Mouse (Mus musculus) limb, embryonic 15.5 days (tissue): Measurements from ENCODE around the gene Krtap5-1. TPM values are rescaled to one million over a fixed set of nuclear protein-coding genes. Genes with fewer than 3 reads are reported as not detected.
A peak's percentile ranks its signal among the peaks of the same experiment; 100 is the strongest.
"Not testable (repeated sequence)": the region's sequence is repeated elsewhere in the genome, so short reads cannot be mapped to it uniquely, and the experiment has no call there.

ENCODE experiments used
- ATAC-seq: fragments of 200-750 bp; cut with Nextera tagmentation; 2 replicates; pipeline ENCODE4 v1.8.0; 2017; ENCODE audit warnings: low read depth, moderate TSS enrichment; ENCODE audit not compliant: insufficient number of reproducible peaks, low FRiP score, low TSS enrichment
- H3K27ac ChIP-seq: fragments of 300-500 bp; sonication (generic); 2 replicates; pipeline ENCODE4 v1.5.1; 2015; ENCODE audit warnings: moderate library complexity, mild to moderate bottlenecking, inconsistent platforms
- H3K27me3 ChIP-seq: fragments of 300-500 bp; sonication (generic); 2 replicates; pipeline ENCODE4 v1.6.1; 2015; ENCODE audit warnings: inconsistent platforms
- H3K36me3 ChIP-seq: fragments of 300-500 bp; sonication (generic); 2 replicates; pipeline ENCODE4 v1.6.1; 2015; ENCODE audit warnings: inconsistent platforms
- H3K4me1 ChIP-seq: fragments of 300-500 bp; sonication (generic); 2 replicates; pipeline ENCODE4 v1.6.1; 2015; ENCODE audit warnings: inconsistent platforms
- H3K4me2 ChIP-seq: fragments of 300-500 bp; sonication (generic); 2 replicates; pipeline ENCODE4 v1.6.1; 2015; ENCODE audit warnings: mild to moderate bottlenecking, inconsistent platforms
- H3K4me3 ChIP-seq: fragments of 300-500 bp; sonication (generic); 2 replicates; pipeline ENCODE4 v1.5.1; 2015; ENCODE audit warnings: mild to moderate bottlenecking, inconsistent platforms
- H3K9ac ChIP-seq: fragments of 300-500 bp; sonication (generic); 2 replicates; pipeline ENCODE4 v1.6.1; 2015; ENCODE audit warnings: inconsistent platforms
- H3K9me3 ChIP-seq: fragments of 300-500 bp; sonication (generic); 2 replicates; pipeline ENCODE4 v1.6.1; 2016; ENCODE audit warnings: inconsistent platforms
- WGBS: fragments of 180-500 bp; shearing (Covaris S2); methylation state at CpG from one replicate; pipeline ENCODE4 v1.1.7; 2015; 5-methylcytosine and 5-hydroxymethylcytosine counted together
- polyA plus RNA-seq: library from polyadenylated mRNA; unstranded; fragments of >200 nt; fragmentation: Nextera tagmentation; extraction: Ambion mirVana; gene quantifications from 2 replicates; pipeline ENCODE4 v1.2.1, GENCODE M21; 2015

Gene Krtap5-1
- polyA plus RNA-seq, 1 experiment from 2014 or later = not detected

- Histone ChIP-seq H3K4me2 (no peak overlapping the region), H3K4me1 (no peaks in the 10 kb centered on the region; the same call in 1 of the 2 replicates), H3K9ac (no peak overlapping the region), H3K27ac (0 out of 2 replicates have a peak overlapping the region, but pooled peaks have one; percentile 47), H3K27me3 (no peaks in the 10 kb centered on the region; the same call in 1 of the 2 replicates), H3K9me3 (no peaks in the 10 kb centered on the region), H3K4me3 (no peak overlapping the region), H3K36me3 (no peaks in the 10 kb centered on the region)
- 66% methylated on average over 12 of the region's 12 CpGs for WGBS
- ATAC-seq = peak; percentile 52; the same call in 1 of the 2 replicates
Measured at GRCm38 (mm10) chr7:142323396-142324117, 26.6 kb upstream of the Krtap5-1 start.

DNA sequence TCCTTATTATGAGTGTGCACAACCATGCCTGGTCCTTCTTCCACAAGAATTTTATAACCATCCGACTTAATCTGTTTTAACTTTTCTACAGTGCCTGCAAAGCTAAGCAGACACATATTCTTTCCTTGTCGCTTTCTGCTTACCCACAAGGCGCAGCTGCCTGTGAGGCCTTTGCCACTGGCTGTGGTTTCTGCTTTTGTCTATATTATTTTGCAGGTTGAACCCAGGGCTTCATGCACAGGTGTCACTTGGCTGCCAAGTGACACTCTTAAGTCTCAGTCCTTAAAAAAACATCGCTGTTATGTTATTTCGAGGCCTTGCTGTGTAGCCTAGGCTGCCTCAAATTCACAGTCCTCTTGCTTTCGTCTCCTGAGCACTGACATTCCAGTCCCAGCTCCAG, 25.7 kb upstream of the Krtap5-1 start:
- Histone ChIP-seq H3K27ac (no peak overlapping the region), H3K4me3 (no peak overlapping the region), H3K36me3 (no peaks in the 10 kb centered on the region), H3K9ac (no peak overlapping the region), H3K9me3 (no peaks in the 10 kb centered on the region), H3K4me2 (no peak overlapping the region), H3K27me3 (no peaks in the 10 kb centered on the region; the same call in 1 of the 2 replicates), H3K4me1 (no peaks in the 10 kb centered on the region; the same call in 1 of the 2 replicates)
- no peak for ATAC-seq
- 81% methylated on average over 6 of the region's 6 CpGs for WGBS

DNA sequence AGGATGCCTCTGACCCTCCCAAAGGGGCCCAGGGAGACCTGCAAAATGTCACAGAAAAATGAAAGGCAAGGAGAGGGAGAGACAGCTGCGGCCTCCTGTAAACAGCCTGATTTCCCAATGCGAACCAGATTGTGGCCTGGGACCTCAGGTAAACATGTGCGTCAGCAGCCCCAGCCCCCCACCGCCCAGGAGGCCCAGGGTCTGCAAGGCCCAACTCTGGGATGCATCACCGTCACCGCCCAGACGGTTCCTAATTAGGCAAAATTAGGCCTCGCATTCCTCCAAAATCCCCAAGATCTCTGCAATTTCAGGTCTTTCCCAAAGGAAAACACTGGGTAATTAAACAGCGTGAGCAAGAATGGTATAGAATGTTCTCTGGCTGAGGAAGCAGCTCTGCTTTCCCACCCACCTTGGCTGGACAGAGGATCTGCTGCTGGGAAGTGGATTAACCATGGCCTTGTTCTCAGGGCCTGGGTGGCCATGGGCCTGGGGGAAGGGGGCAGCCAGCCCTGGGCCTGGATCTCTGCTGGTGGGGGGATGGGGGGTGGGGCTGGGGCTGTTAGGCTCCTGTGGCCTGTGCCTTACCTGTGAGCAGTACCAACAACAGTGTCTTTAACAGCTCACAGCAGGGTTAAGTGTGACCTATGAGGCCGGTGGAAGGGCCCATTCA, 24.9 kb upstream of the Krtap5-1 start:
- not testable (repeated sequence) for H3K36me3 ChIP-seq, H3K9me3 ChIP-seq, H3K9ac ChIP-seq, H3K27ac ChIP-seq, H3K4me1 ChIP-seq, H3K27me3 ChIP-seq, H3K4me3 ChIP-seq, ATAC-seq, H3K4me2 ChIP-seq
- 41% methylated on average over 6 of the region's 10 CpGs for WGBS

DNA sequence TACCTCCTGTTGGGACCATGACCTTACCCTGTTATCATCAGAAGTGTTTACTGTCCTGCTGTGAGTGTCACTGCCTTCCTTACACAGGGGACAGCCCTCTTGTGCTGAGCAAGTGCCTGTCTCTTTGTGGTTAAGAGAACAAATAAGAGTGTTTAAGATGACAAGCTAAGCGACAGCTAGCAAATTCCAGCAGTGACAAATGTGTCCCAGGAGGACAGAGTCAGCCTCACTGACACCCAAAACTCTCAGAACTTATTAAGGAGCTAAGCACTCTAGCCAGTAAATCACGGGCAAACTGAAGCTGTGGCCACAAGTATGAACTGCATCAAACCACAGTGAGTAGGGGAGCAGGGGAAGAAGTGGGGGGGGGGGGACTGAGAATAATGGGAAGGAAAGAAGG, 24.0 kb upstream of the Krtap5-1 start:
- H3K4me2 ChIP-seq = no peak overlapping the region
- no peak overlapping the region for H3K9ac ChIP-seq
- H3K27me3 ChIP-seq = no peaks in the 10 kb centered on the region; the same call in 1 of the 2 replicates
- H3K36me3 ChIP-seq = no peaks in the 10 kb centered on the region
- H3K4me3 ChIP-seq = no peak overlapping the region
- peaks cover 10% of the 10 kb centered on the region; the same call in 1 of the 2 replicates for H3K4me1 ChIP-seq
- no peak overlapping the region; the same call in 1 of the 2 replicates for H3K27ac ChIP-seq
- H3K9me3 ChIP-seq = no peaks in the 10 kb centered on the region
- no peak for ATAC-seq
- 15% methylated on average over 2 of the region's 2 CpGs for WGBS

DNA sequence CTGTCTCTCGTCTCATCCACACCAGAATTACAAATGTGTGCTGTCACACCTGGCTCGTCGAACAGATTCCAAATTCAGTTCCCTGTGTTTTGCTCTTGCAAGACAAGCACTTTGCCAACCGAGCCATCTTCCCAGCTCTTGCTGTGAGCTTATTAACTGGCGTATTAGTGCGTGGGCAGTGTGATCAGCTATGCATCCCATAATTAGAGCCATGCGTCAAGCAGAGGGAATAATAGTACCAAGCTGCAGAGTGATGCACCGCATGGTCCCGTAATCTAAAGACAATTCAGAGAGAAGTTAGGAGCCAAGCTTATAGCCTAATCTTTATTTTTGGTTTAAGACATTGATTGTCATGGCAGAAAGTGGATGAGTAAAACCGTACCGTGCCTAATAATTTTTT, 22.2 kb upstream of the Krtap5-1 start:
- 71% methylated on average over 11 of the region's 11 CpGs for WGBS
- Histone ChIP-seq H3K4me2 (no peak overlapping the region), H3K4me3 (no peak overlapping the region), H3K27me3 (no peaks in the 10 kb centered on the region; the same call in 1 of the 2 replicates), H3K9ac (no peak overlapping the region), H3K36me3 (no peaks in the 10 kb centered on the region), H3K27ac (no peak overlapping the region), H3K4me1 (peaks cover 10% of the 10 kb centered on the region; the same call in 1 of the 2 replicates), H3K9me3 (no peaks in the 10 kb centered on the region)
- no peak for ATAC-seq

- no peaks in the 10 kb centered on the region for H3K9me3 ChIP-seq
- H3K27ac ChIP-seq = no peak overlapping the region
- peaks cover 10% of the 10 kb centered on the region; the same call in 1 of the 2 replicates for H3K4me1 ChIP-seq
- H3K9ac ChIP-seq = no peak overlapping the region
- H3K4me3 ChIP-seq = no peak overlapping the region
- H3K36me3 ChIP-seq = no peaks in the 10 kb centered on the region
- no peak overlapping the region for H3K4me2 ChIP-seq
- no peaks in the 10 kb centered on the region; the same call in 1 of the 2 replicates for H3K27me3 ChIP-seq
- ATAC-seq = no peak
- WGBS = 64% methylated on average over 5 of the region's 5 CpGs
Measured at GRCm38 (mm10) chr7:142317216-142317615, 20.3 kb upstream of the Krtap5-1 start.

DNA sequence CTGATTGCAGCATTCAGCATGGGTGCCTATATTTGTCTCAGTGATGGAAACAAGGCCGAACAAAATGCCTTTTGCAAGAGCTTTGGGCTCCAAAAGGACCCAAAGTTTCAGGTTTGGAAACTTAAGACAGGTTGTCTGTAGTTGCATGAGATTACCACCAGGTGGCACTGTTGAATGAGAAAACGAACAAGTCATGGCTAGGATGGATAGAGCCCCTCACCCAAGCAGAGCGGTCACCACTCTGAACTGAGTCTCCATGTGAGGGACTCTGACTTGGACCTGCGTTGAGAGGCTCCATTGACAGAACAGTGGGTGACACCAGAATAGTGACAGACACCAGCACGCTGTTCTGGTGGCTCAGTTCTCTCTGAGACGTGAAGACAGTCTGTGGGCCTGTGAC, 19.6 kb upstream of the Krtap5-1 start:
- H3K4me2 ChIP-seq = no peak overlapping the region
- H3K36me3 ChIP-seq = no peaks in the 10 kb centered on the region
- H3K9me3 ChIP-seq = no peaks in the 10 kb centered on the region
- H3K4me1 ChIP-seq = peaks cover 10% of the 10 kb centered on the region; the same call in 1 of the 2 replicates
- H3K4me3 ChIP-seq = no peak overlapping the region
- peak; percentile 56; the same call in 1 of the 2 replicates for ATAC-seq
- H3K9ac ChIP-seq = no peak overlapping the region
- no peaks in the 10 kb centered on the region; the same call in 1 of the 2 replicates for H3K27me3 ChIP-seq
- H3K27ac ChIP-seq = no peak overlapping the region
- 29% methylated on average over 6 of the region's 6 CpGs for WGBS

DNA sequence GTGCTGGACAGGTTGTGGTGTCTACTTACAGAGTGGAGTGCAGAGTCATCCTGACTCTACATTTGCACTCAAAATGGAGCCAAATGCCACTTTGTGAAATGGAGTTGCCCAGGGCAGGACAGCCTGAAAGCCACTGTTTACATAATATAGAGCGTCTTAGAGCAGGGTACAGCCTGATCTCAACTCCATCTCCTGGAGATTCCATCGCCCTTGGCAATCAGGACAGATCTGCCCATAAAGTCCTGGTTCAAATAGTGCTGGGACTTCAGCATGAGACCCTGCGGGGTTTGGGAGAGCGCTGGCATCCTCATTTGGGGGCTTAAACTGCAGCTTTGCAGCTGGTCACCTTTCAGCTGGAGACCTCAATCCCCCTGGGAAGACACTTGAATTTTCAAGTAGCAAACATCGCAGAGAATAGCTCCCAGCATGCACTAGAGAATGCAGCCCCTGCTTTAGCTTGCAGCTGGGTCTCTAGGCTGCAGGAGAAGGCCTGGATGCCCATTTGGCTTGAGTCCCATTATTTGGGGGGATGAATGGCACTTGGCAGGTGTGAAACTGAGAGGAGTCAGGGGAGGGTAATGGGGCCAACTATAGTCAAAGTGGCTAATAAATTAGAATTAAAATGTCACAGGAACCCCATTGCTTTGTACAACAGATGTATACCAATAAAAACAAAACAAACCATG, 17.8 kb upstream of the Krtap5-1 start:
- H3K9me3 ChIP-seq = no peaks in the 10 kb centered on the region
- H3K36me3 ChIP-seq = no peaks in the 10 kb centered on the region
- no peak overlapping the region for H3K9ac ChIP-seq
- H3K4me3 ChIP-seq = no peak overlapping the region
- H3K27me3 ChIP-seq = no peaks in the 10 kb centered on the region
- no peak overlapping the region for H3K4me2 ChIP-seq
- H3K4me1 ChIP-seq = peaks cover 10% of the 10 kb centered on the region; the same call in 1 of the 2 replicates
- WGBS = 54% methylated on average over 5 of the region's 5 CpGs
- ATAC-seq = no peak
- H3K27ac ChIP-seq = no peak overlapping the region

- not testable (repeated sequence) for H3K9ac ChIP-seq, H3K27ac ChIP-seq, ATAC-seq, H3K9me3 ChIP-seq, H3K27me3 ChIP-seq, H3K4me2 ChIP-seq, H3K4me1 ChIP-seq, H3K36me3 ChIP-seq, H3K4me3 ChIP-seq
- 79% methylated on average over 1 of the region's 1 CpGs for WGBS
Measured at GRCm38 (mm10) chr7:142303929-142304328, 7.0 kb upstream of the Krtap5-1 start.

DNA sequence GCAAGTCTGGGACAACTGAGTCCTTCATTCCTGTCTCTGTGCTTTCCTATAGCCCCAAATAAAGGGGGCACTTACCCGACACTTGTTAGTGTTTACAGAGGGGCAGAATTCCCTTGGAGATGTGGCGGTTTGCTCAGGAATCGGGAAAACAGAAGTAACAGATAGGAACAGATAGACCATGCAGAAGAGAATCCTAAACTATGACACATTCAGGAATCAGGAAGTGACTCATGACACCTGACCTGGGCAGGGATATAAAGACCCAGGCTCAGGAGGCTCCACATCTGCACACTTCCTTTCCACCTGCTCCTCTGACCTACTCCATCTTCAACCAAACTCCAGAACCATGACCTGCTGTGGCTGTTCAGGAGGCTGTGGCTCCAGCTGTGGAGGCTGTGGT, 6.3 kb upstream of the Krtap5-1 start, which contains the start of gene Krtap5-4:
TSS of gene Krtap5-4 (plus strand) at position 301 of the 400 bp plus-strand sequence.
- peaks cover 2% of the 10 kb centered on the region; the same call in 1 of the 2 replicates for H3K27me3 ChIP-seq
- H3K9ac ChIP-seq = no peak within 1 kb of the TSS
- H3K4me2 ChIP-seq = no peak within 1 kb of the TSS
- H3K36me3 ChIP-seq = no peaks in the 10 kb centered on the region
- no peak within 1 kb of the TSS for H3K4me3 ChIP-seq
- H3K4me1 ChIP-seq = no peaks in the 10 kb centered on the region
- WGBS = 47% methylated on average over 3 of the region's 3 CpGs
- H3K27ac ChIP-seq = no peak within 1 kb of the TSS
- H3K9me3 ChIP-seq = no peaks in the 10 kb centered on the region
- ATAC-seq = no peak

GRCm38 (mm10) chr7:142296108-142296507, 810 bp downstream of the Krtap5-1 start:
- not testable (repeated sequence) for ATAC-seq, H3K27ac ChIP-seq, H3K36me3 ChIP-seq, H3K4me1 ChIP-seq, H3K9ac ChIP-seq, H3K9me3 ChIP-seq, H3K4me3 ChIP-seq, H3K4me2 ChIP-seq, H3K27me3 ChIP-seq
- WGBS = 18% methylated on average over 4 of the region's 4 CpGs
